Mouse (Mus musculus) liver, embryonic 14.5 days (tissue): ENCODE measurements around the gene Naaladl1.

Source experiments
- CTCF ChIP-seq: IDR thresholded peaks from 2 replicates; pipeline ENCODE4 v1.5.1; 2016; ENCODE audit warnings: antibody characterized with exemption, low read depth, control low read depth
- EP300 ChIP-seq: IDR thresholded peaks from 2 replicates; pipeline ENCODE4 v1.6.1; 2016; ENCODE audit warnings: antibody characterized with exemption, low read depth

GRCm38 (mm10) chr19:6076564-6077393 lies 28.8 kb upstream of the Naaladl1 start, which contains the start of gene Vps51:
- TF ChIP-seq CTCF = no peak
- TF ChIP-seq EP300 = no peak; the same call in 1 of the 2 replicates
